Mouse (Mus musculus): ENCODE results near the gene Plxdc1.

The Plxdc1 gene

DNA sequence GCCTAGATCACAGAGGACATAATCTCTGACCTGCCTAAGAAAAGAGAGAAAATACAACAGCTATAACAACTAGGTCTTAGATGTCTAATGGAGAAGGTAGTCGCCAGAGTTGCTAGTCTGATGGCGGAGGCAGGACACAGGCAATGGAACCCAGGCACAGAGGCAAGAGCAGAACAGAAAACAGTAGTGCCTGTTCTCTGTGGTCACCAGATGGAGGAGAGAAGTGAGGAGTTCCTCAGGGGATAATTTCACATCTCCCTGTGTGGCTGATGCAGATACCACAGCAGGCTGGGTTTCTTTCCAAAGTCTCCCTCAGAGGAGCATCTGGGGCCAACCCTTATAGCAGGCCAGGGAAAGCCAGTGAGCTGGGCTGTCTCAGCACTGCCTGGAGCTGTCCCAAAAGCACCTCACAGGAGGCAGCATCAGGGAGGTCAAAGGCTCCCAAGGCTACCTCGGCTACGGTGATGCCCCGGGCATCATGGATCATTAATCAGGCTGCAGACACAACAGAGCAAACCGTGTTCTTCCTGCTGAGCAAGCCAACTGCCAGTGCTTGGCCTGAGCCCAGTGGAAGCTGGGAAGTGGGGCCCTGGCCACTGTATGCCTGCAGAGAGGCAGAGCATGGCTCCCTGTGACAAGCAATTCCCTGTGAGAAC lies 29.2 kb downstream of the Plxdc1 start:
- no peak for DNase-seq (ENCODE audit: low read depth in 1 of 2, low spot score in 2 of 2)

GRCm38 (mm10) chr11:97955915-97956314 lies 30.3 kb downstream of the Plxdc1 start:
- no peak for DNase-seq (ENCODE audit: low read depth in 1 of 2, low spot score in 2 of 2)

- DNase-seq (ENCODE audit: low read depth in 1 of 2, low spot score in 2 of 2): no peak
These were observed 30.9 kb downstream of the Plxdc1 start for GRCm38 (mm10) chr11:97955146-97955902.

- DNase-seq (ENCODE audit: low read depth in 1 of 2, low spot score in 2 of 2): no peak
These were observed 31.6 kb downstream of the Plxdc1 start for GRCm38 (mm10) chr11:97954469-97955141.

DNA sequence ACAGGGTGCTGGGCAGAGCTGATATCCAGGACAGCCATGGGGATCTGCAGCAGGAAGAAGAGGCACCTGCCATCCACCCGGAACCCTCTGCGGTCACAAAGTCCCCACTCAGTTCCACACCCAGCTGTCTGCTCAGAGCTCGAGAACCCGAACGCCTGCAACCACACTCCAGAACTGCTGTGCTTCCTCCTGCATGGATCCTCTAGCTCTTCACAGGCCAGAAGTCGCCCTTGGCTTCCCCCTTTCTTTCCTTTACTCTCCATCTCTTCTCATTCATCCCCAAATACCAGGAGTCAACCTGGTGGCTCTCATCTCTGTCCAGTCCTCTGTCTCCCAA lies 32.3 kb downstream of the Plxdc1 start:
- no peak for DNase-seq (ENCODE audit: low read depth in 1 of 2, low spot score in 2 of 2)

- DNase-seq (ENCODE audit: low read depth in 1 of 2, low spot score in 2 of 2): no peak
These were observed 32.9 kb downstream of the Plxdc1 start for GRCm38 (mm10) chr11:97953179-97953938.

DNA sequence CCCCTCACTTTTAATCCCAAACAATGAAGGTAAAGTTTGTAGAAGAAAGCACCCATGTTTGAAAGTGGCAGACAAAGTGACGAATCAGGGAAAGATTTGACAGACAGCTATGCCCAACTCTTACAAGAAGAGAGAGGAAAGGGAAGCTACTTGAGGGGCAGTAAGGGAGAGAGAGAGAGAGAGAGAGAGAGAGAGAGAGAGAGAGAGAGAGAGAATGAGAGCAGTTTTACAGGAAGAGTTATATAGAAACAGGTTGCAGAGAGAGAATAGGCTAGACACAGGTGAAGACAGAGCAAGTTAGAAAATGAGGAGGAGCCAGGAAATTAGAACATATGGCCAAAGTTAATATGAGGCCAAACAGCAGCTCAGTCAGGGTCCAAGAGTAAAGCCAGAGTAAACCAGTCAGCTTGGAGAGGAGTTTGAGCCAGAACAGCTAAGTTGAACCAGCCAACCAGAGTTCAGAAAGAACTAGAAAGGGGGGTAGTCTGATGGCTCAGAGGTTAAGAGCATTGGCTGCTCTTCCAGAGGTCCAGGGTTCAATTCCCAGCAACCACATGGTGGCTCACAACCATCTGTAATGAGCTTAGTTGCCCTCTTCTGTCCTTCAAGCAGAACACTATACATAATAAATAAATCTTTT lies 33.8 kb downstream of the Plxdc1 start:
- DNase-seq (ENCODE audit: low read depth in 1 of 2, low spot score in 2 of 2): no peak

DNA sequence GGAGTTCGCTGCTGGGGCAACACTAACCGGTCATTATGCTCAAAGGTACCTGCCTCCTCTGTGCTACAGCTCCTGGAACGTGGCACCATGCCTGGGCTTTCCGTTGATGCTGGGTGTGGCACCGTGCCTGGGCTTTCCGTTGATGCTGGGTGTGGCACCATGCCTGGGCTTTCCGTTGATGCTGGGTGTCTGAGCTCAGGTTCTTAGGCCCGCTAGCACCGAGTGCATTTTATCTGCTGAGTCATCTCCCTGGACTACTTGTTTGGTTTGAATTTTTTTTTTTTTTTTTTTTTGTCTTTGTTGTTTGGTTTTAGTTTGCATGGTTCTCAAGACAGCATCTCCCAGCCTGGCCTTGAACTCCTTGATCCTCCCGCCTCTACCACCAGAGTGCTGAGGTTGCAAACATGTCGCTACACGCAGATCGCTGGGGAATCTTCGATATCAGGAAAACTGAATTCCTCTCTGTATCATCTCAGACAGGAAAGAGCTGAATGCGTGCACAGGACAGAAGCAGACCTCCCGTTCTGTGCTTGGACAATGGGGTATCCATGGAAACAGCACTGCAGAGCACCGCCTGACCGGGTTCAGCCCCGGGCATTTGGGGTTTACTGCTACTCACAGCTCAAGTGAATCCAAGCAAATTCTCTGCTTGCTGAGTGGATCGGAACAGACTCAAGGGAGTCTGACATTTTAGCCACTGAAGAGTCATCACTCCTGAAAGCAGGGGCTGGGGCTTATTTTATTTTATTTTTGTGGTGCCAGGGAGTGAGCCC lies 36.4 kb downstream of the Plxdc1 start:
- DNase-seq (ENCODE audit: low read depth in 1 of 2, low spot score in 2 of 2): no peak

DNA sequence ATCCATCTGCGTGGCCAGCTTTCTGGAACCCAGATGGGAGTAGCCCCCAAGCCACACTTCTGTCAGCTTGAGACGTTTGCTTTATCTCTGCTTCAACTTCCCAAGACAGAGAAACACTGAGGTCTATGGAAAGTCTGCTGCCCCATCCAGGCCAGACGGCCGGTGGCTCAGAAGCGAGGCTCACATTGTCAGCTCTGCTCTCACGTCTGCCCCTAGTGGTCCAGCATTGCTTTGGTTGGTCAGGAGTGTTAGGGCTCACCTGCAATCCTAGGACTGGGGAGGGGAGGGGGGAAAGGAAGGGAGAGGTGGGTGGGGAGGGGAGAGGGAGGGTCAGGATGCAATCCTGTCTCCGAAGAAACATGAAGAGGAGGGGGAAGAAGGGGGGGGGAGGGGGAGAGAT lies 38.8 kb downstream of the Plxdc1 start:
- DNase-seq (ENCODE audit: low read depth in 1 of 2, low spot score in 2 of 2): no peak

- DNase-seq (ENCODE audit: low read depth in 1 of 2, low spot score in 2 of 2): peak; percentile 29 to 51
These were observed 40.4 kb downstream of the Plxdc1 start for GRCm38 (mm10) chr11:97945738-97946289.

GRCm38 (mm10) chr11:97945031-97945430 lies 41.2 kb downstream of the Plxdc1 start:
- DNase-seq (ENCODE audit: low read depth in 1 of 2, low spot score in 2 of 2): no peak

- DNase-seq (ENCODE audit: low read depth in 1 of 2, low spot score in 2 of 2): no peak
These were observed 43.0 kb downstream of the Plxdc1 start for GRCm38 (mm10) chr11:97943256-97943655.

DNA sequence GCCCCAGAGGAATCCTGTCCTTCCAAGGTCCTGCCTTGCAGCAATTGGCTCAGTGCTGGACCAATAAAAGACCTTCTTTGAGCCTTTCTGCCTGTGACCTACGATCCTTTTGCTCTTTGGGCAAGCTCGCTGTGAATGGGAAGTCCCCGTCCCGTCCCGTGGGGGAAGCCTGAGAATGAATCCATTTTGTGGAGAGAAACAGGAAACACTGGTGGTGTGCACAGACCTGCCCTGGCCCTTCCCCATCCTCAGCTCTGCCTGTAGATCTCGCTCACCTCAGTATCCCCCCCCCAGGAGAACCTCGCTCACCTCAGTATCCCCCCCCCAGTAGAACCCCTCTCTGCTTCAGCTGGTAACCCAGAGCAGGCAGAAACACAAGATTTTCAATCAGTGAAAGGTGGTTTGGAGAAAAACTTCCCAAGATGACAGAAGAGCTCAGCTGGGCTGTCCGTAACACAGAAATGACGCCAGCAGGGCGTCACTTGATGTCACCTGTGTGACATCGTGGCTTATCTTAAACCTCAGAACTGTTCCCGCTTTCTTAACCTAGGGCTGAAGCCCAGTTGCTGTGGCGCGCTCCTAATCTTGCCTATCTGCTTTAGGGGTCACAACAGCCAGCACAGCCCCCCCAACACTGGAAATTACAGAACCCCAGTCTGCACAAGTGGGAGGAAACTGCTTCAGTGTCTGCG lies 43.7 kb downstream of the Plxdc1 start:
- peak in 1 of 2 experiments; percentile 23 for DNase-seq (ENCODE audit: low read depth in 1 of 2, low spot score in 2 of 2)

DNA sequence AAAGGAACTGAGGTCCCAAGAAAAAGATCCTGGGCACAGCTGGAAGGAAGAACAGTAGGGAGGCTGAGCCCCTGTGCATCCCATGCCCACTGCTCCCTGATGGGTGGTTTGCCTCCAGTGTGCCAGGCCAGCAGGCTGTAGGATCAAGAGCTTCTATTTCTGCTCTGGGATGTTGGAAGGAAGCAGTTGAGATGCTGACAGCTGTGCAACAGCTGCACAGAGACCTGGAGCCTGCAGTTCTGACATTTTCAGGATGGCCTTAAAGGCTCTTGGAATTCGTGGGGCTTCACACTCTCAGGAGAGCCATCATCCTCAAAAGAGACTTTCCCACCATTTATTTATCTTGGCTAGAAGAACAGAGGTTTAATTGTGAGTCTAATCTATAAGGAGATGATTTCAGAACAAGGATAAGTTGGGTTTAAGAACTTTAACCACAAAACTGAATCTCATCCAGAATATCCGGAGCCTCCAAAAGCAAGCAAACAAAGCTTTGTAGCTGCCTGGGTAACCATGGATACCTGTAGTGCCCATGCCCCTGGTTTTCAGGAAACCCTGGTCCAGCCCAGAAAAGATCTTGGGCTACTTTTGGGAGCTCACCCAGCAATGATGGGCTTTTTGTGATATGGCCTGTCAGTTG lies 48.7 kb downstream of the Plxdc1 start:
- no peak for DNase-seq (ENCODE audit: low read depth in 1 of 2, low spot score in 2 of 2)

DNA sequence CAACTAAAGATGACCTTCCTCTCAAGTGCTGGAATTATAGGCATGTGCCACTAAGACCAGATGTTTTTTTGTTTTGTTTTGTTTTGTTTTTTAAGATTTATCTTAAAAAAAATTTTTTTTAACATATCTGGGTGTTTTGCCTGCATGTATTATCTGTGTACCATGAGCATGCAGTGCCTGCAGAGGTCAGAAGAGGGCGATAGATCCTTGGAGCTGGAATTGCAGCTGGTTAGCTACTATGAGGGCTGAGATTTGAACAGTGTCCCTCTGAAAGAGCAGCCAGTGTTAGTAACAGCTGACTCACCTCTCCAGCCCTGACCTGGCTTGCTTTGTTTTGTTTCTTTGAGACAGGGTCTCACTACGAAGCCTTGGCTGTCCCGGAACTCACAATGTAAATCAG lies 49.5 kb downstream of the Plxdc1 start:
- DNase-seq (ENCODE audit: low read depth in 1 of 2, low spot score in 2 of 2): peak; percentile 29 to 57

- DNase-seq (ENCODE audit: low read depth in 1 of 2, low spot score in 2 of 2): no peak
These were observed 50.2 kb downstream of the Plxdc1 start for GRCm38 (mm10) chr11:97935913-97936575.

DNA sequence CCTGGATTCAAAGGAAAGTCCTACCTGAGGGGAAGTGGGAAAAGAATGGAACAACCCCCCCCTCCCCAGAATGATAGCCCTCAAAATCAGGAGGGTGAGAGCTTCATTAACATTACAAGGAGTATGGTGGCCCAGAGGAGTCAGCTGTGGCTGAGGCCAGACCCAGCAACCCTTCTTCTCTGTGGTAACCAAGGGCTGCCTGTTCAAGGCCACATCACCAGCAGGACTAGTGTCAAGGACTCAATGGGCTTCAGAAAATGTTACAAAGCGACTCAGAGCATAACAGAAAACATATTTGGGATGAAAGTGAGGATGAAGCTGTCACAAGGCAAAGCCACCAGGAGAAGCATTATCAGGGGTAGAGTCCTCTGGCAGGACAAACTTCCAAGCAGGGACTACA lies 52.7 kb downstream of the Plxdc1 start:
- DNase-seq (ENCODE audit: low read depth in 1 of 2, low spot score in 2 of 2): no peak

- no peak for DNase-seq (ENCODE audit: low read depth in 1 of 2, low spot score in 2 of 2)
These were observed 57.3 kb downstream of the Plxdc1 start for GRCm38 (mm10) chr11:97928905-97929304.
